Mouse (Mus musculus) CH12.LX (cell line): ENCODE results near the gene Akap10. TPM values are rescaled to one million over a fixed set of nuclear protein-coding genes. Genes with fewer than 3 reads are reported as not detected.

Experiments used
- DNase-seq: peaks from one replicate; pipeline ENCODE4 v3.0.0-alpha.2; 2013; ENCODE audit errors: extremely low read depth
- H3K27ac ChIP-seq: 2 replicates; pipeline ENCODE4 v1.5.1; 2012; ENCODE audit warnings: low read depth, mild to moderate bottlenecking, control low read depth, moderate library complexity; ENCODE audit not compliant: insufficient read depth
- H3K27me3 ChIP-seq: replicated peaks from 2 replicates; pipeline ENCODE3; 2012; ENCODE audit warnings: inconsistent platforms
- H3K36me3 ChIP-seq, 2 experiments: replicated peaks in 1 of 2; 2 replicates each; pipeline versions ENCODE3 to v1.6.1; 2012; ENCODE audit warnings: inconsistent platforms in 1 of 2, low read length in 1 of 2, mild to moderate bottlenecking in 1 of 2, mixed read lengths in 1 of 2, moderate library complexity in 1 of 2; ENCODE audit not compliant: control insufficient read depth in 1 of 2, insufficient read depth in 1 of 2
- H3K4me1 ChIP-seq, 2 experiments: 2 replicates each; pipeline ENCODE4 v1.6.1; 2012; ENCODE audit warnings: inconsistent platforms in 1 of 2, moderate library complexity in 1 of 2; ENCODE audit not compliant: insufficient read depth in 2 of 2, control insufficient read depth in 1 of 2
- H3K4me2 ChIP-seq: 2 replicates; pipeline ENCODE4 v1.6.1; 2012; ENCODE audit warnings: low read depth, mild to moderate bottlenecking, control low read depth; ENCODE audit not compliant: poor library complexity, insufficient read depth, severe bottlenecking
- H3K4me3 ChIP-seq, 3 experiments: fragments of 150-350 bp in 1 of 3; sonication (generic) in 1 of 3; replicated peaks in 1 of 3; 2 replicates each; pipeline versions ENCODE3 to v1.5.1; 2011 to 2012; ENCODE audit warnings: low read depth in 2 of 3, low read length in 2 of 3, mild to moderate bottlenecking in 2 of 3, moderate library complexity in 2 of 3, control low read depth in 1 of 3, improper control_type of control experiment in 1 of 3, inconsistent platforms in 1 of 3, mixed read lengths in 1 of 3; ENCODE audit not compliant: poor library complexity in 1 of 3
- H3K79me2 ChIP-seq: replicated peaks from 2 replicates; pipeline ENCODE4 v1.6.1; 2012; ENCODE audit warnings: mild to moderate bottlenecking, moderate library complexity; ENCODE audit not compliant: control insufficient read depth, poor library complexity, insufficient read depth, severe bottlenecking; ENCODE audit errors: extremely low read depth
- H3K9ac ChIP-seq: 2 replicates; pipeline ENCODE4 v1.6.1; 2012; ENCODE audit warnings: low read depth, mild to moderate bottlenecking, control low read depth, moderate library complexity; ENCODE audit not compliant: insufficient read depth
- H3K9me3 ChIP-seq: replicated peaks from 2 replicates; pipeline ENCODE3; 2012; ENCODE audit warnings: low read length, inconsistent platforms, mixed read lengths
- BHLHE40 ChIP-seq: IDR thresholded peaks from 2 replicates; pipeline ENCODE4 v1.6.1; 2011; ENCODE audit warnings: mild to moderate bottlenecking, low read depth, low read length, improper control_type of control experiment
- CTCF ChIP-seq, 2 experiments: IDR thresholded peaks in 1 of 2; conservative IDR thresholded peaks in 1 of 2; 2 replicates each; pipeline ENCODE4 v1.5.1; 2011 to 2012; ENCODE audit warnings: low read depth in 2 of 2, low read length in 2 of 2, improper control_type of control experiment in 1 of 2, inconsistent platforms in 1 of 2, mild to moderate bottlenecking in 1 of 2, moderate library complexity in 1 of 2
- JUN ChIP-seq: IDR thresholded peaks from 2 replicates; pipeline ENCODE4 v1.6.1; 2011; ENCODE audit warnings: low read depth, mild to moderate bottlenecking, low read length, improper control_type of control experiment, moderate library complexity; ENCODE audit not compliant: insufficient read depth
- MAFK ChIP-seq: IDR thresholded peaks from 2 replicates; pipeline ENCODE4 v1.6.1; 2011; ENCODE audit warnings: low read length, improper control_type of control experiment; ENCODE audit not compliant: insufficient replicate concordance
- MAX ChIP-seq: IDR thresholded peaks from 2 replicates; pipeline ENCODE4 v1.6.1; 2011; ENCODE audit warnings: low read length, improper control_type of control experiment
- MEF2A ChIP-seq: IDR thresholded peaks from 2 replicates; pipeline ENCODE4 v1.6.1; 2014; ENCODE audit warnings: low read depth, mild to moderate bottlenecking, inconsistent platforms, low read length, improper control_type of control experiment, borderline replicate concordance
- MXI1 ChIP-seq: IDR thresholded peaks from 2 replicates; pipeline ENCODE4 v1.6.1; 2011; ENCODE audit warnings: mild to moderate bottlenecking, low read depth, low read length, improper control_type of control experiment
- NRF1 ChIP-seq: IDR thresholded peaks from 2 replicates; pipeline ENCODE4 v1.6.1; 2014; ENCODE audit warnings: low read depth, mild to moderate bottlenecking, inconsistent platforms, low read length, improper control_type of control experiment, moderate library complexity
- POLR2A ChIP-seq: IDR thresholded peaks from 2 replicates; pipeline ENCODE4 v1.6.1; 2011; ENCODE audit warnings: low read depth, mild to moderate bottlenecking, improper control_type of control experiment, low read length
- POLR2AphosphoS2 ChIP-seq: IDR thresholded peaks from 2 replicates; pipeline ENCODE4 v1.6.1; 2011; ENCODE audit warnings: low read depth, low read length, improper control_type of control experiment
- RAD21 ChIP-seq: IDR thresholded peaks from 2 replicates; pipeline ENCODE4 v1.6.1; 2011; ENCODE audit warnings: low read depth, mild to moderate bottlenecking, low read length, improper control_type of control experiment, moderate library complexity
- TBP ChIP-seq: conservative IDR thresholded peaks from 2 replicates; pipeline ENCODE4 v1.6.1; 2011; ENCODE audit warnings: low read depth, low read length, improper control_type of control experiment
- TCF12 ChIP-seq: IDR thresholded peaks from 2 replicates; pipeline ENCODE4 v1.6.1; 2014; ENCODE audit warnings: low read depth, mild to moderate bottlenecking, inconsistent platforms, low read length, improper control_type of control experiment
- USF1 ChIP-seq: IDR thresholded peaks from 2 replicates; pipeline ENCODE4 v1.6.1; 2014; ENCODE audit warnings: low read depth, mild to moderate bottlenecking, inconsistent platforms, low read length, improper control_type of control experiment
- USF2 ChIP-seq: conservative IDR thresholded peaks from 2 replicates; pipeline ENCODE4 v1.6.1; 2011; ENCODE audit warnings: low read depth, low read length, improper control_type of control experiment
- ZKSCAN1 ChIP-seq: IDR thresholded peaks from 2 replicates; pipeline ENCODE4 v1.6.1; 2012; ENCODE audit warnings: low read depth, inconsistent platforms, low read length, improper control_type of control experiment, borderline replicate concordance
- ZMIZ1 ChIP-seq: IDR thresholded peaks from 2 replicates; pipeline ENCODE4 v1.6.1; 2012; ENCODE audit warnings: low read depth, mild to moderate bottlenecking, inconsistent platforms, low read length, improper control_type of control experiment
- ZNF384 ChIP-seq: IDR thresholded peaks from 2 replicates; pipeline ENCODE4 v1.6.1; 2012; ENCODE audit warnings: low read depth, low read length, improper control_type of control experiment, inconsistent platforms
- dilution Hi-C: fragments of 300-500 bp; cut with MboI; formaldehyde crosslinking; loops from 2 replicates; pipeline ENCODE4 v1.14.3; 2020; ENCODE audit warnings: low sequenced_read_pairs; ENCODE audit not compliant: extremely low pct_unique_long_range_greater_than_20kb, extremely low pct_ligation_motif_present
- in situ Hi-C: fragments of 300-500 bp; cut with MboI; formaldehyde crosslinking; loops from 3 replicates; pipeline ENCODE4 v1.14.3; 2019; ENCODE audit warnings: low sequenced_read_pairs, low pct_ligation_motif_present, low pct_unique_long_range_greater_than_20kb, mixed read lengths
- polyA plus RNA-seq: library from polyadenylated mRNA; unstranded; fragments of >175 nt; gene quantifications from 2 replicates; pipeline ENCODE4 v1.2.1, GENCODE M21; 2012; ENCODE audit warnings: low read depth; ENCODE audit not compliant: insufficient read length
- total RNA-seq, 2 experiments: library from RNA; depleted of rRNA; stranded (reverse); fragments of 300-350 nt in 1 of 2; fragments of >200 nt in 1 of 2; gene quantifications; 2 replicates each; pipeline ENCODE4 v1.2.3; 2012 to 2014

The Akap10 gene
- total and polyA plus RNA-seq, 3 experiments = 24.1 to 38.4 (median 25.3) TPM

DNA sequence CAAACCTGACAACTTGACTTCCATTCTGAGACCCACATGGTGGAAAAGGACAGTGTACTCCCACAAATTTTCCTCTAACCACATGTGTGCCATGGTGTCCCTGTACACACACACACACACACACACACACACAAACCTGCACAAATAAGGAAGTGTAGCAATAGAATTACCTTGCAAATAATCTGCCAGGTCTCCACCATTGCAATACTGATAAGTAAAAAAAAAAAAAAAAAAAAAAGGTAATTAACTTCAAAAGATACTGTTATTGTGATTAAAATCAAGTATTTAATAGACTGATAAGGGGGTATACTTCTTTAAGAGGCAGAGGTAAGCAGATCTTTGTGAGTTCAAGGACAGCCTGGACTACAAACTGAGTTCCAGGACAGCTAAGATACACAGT, 90.1 kb downstream of the Akap10 start:
- peaks cover 0 to 5% of the 10 kb centered on the region in 2 experiments for H3K36me3 ChIP-seq
- no peak for TF ChIP-seq POLR2A
- no peak for TF ChIP-seq MAFK
- no peak for TF ChIP-seq ZKSCAN1
- TF ChIP-seq BHLHE40 = no peak
- no peak for TF ChIP-seq POLR2AphosphoS2
- TF ChIP-seq CTCF (conservative IDR thresholded peaks at IDR 0.05 in 1 of 2, IDR thresholded peaks at IDR 0.05 in 1 of 2; ENCODE audit: low read depth in 2 of 2, low read length in 2 of 2) = no peak
- no peak for TF ChIP-seq MEF2A
- no peak for TF ChIP-seq TCF12
- no peak overlapping the region for H3K9ac ChIP-seq
- H3K9me3 ChIP-seq = no peaks in the 10 kb centered on the region
- H3K4me1 ChIP-seq = peaks cover 0 to 12% of the 10 kb centered on the region in 2 experiments; a peak in 1 of 4 replicates
- no peaks in the 10 kb centered on the region; the same call in 1 of the 2 replicates for H3K79me2 ChIP-seq
- no peaks in the 10 kb centered on the region for H3K27me3 ChIP-seq
- H3K27ac ChIP-seq = no peak overlapping the region
- dilution Hi-C loops (no loop called here), in situ Hi-C loops (no loop called here)
- no peak for DNase-seq
- no peak overlapping the region for H3K4me2 ChIP-seq
- no peak overlapping the region for H3K4me3 ChIP-seq

GRCm38 (mm10) chr11:61839182-61839581, 90.9 kb downstream of the Akap10 start:
- Histone ChIP-seq H3K4me1 (peaks cover 0 to 12% of the 10 kb centered on the region in 2 experiments; a peak in 1 of 4 replicates), H3K79me2 (no peaks in the 10 kb centered on the region; the same call in 1 of the 2 replicates), H3K9me3 (no peaks in the 10 kb centered on the region), H3K4me2 (no peak overlapping the region), H3K36me3 (peaks cover 0 to 9% of the 10 kb centered on the region in 2 experiments), H3K4me3 (no peak overlapping the region), H3K27ac (no peak overlapping the region), H3K9ac (no peak overlapping the region), H3K27me3 (no peaks in the 10 kb centered on the region)
- dilution Hi-C loops = no loop called here
- in situ Hi-C loops = no loop called here
- TF ChIP-seq RAD21 (no peak), MEF2A (no peak), CTCF (conservative IDR thresholded peaks at IDR 0.05 in 1 of 2, IDR thresholded peaks at IDR 0.05 in 1 of 2; ENCODE audit: low read depth in 2 of 2, low read length in 2 of 2) (no peak), ZNF384 (no peak), ZMIZ1 (no peak), USF2 (no peak), NRF1 (no peak), MXI1 (no peak), JUN (no peak), BHLHE40 (no peak), USF1 (no peak), TBP (no peak), MAX (no peak)
- no peak for DNase-seq

Other genes with a start within 250 kb of the Akap10 start
- 50.4 and 63.7 TPM in 2 replicates for gene Fam83g, start 246.2 kb downstream of the Akap10 start, total RNA-seq (2012; rRNA removed)
- 17.2 and 19.2 TPM in 2 replicates for gene Fam83g, start 246.2 kb downstream of the Akap10 start, total RNA-seq (2014; rRNA removed)
- 17.8 and 19.1 TPM in 2 replicates for gene Fam83g, start 246.2 kb downstream of the Akap10 start, polyA plus RNA-seq
- 0.55 and 1.4 TPM in 2 replicates for gene Slc5a10, start 209.4 kb downstream of the Akap10 start, total RNA-seq (2012; rRNA removed)
- 0.61 and 0.70 TPM in 2 replicates for gene Slc5a10, start 209.4 kb downstream of the Akap10 start, total RNA-seq (2014; rRNA removed)
- gene Slc5a10, start 209.4 kb downstream of the Akap10 start, polyA plus RNA-seq = 1.3 and 1.6 TPM in 2 replicates
- gene Prpsap2, start 168.2 kb downstream of the Akap10 start, total RNA-seq (2012; rRNA removed) = 67.5 and 69.3 TPM in 2 replicates
- gene Prpsap2, start 168.2 kb downstream of the Akap10 start, total RNA-seq (2014; rRNA removed) = 150 and 157 TPM in 2 replicates
- 81.8 and 85.6 TPM in 2 replicates for gene Prpsap2, start 168.2 kb downstream of the Akap10 start, polyA plus RNA-seq
- gene Ulk2, start 75.2 kb downstream of the Akap10 start, total RNA-seq (2012; rRNA removed) = 6.7 and 10.5 TPM in 2 replicates
- gene Ulk2, start 75.2 kb downstream of the Akap10 start, total RNA-seq (2014; rRNA removed) = 8.6 and 9.3 TPM in 2 replicates
- 6.7 and 7.9 TPM in 2 replicates for gene Ulk2, start 75.2 kb downstream of the Akap10 start, polyA plus RNA-seq
- gene Specc1, start 26.5 kb upstream of the Akap10 start, total RNA-seq (2012; rRNA removed) = 15.5 and 16.7 TPM in 2 replicates
- 7.3 and 7.6 TPM in 2 replicates for gene Specc1, start 26.5 kb upstream of the Akap10 start, total RNA-seq (2014; rRNA removed)
- gene Specc1, start 26.5 kb upstream of the Akap10 start, polyA plus RNA-seq = 18.4 and 18.6 TPM in 2 replicates